Comparison of ENCODE assay signal across 12 mouse cellular contexts in genomic region chr16:78314026-78314425, GRCm38 (mm10). TPM values are rescaled to one million over a fixed set of nuclear protein-coding genes. Genes with fewer than 3 reads are reported as not detected.
A peak's percentile ranks its signal among the peaks of the same experiment; 100 is the strongest.
DNase-seq lines count a peak whose midpoint lies in the region; ATAC-seq and TF ChIP-seq lines count a peak whose summit lies in the region.
"Had no signal": no experiment of that assay in that cellular context is flagged by ENCODE, and none has a peak within 500 bp of the region (broad histone marks: within the 10 kb centered on the region; RNA-seq: fewer than 3 reads in every experiment).

No protein-coding gene starts in this region.

- TF ChIP-seq CTCF in left cerebral cortex, adult 2 months (IDR thresholded peaks at IDR 0.05) = no peak

- no peak for DNase-seq in left cerebral cortex, adult 2 months (ENCODE audit: extremely low spot score in 1 of 2, low spot score in 2 of 2)
- DNase-seq in left cerebral cortex, adult 9 months (ENCODE audit: low spot score in 2 of 2) = no peak
- DNase-seq in cerebellum, adult 11-12 months = no peak
- DNase-seq in cerebellum, adult 18-20 months = no peak
- no peak for DNase-seq in yolk sac, embryonic 10.5 days (ENCODE audit: low spot score)
- DNase-seq: cerebellum, adult 9-11 months; gastrocnemius, postnatal 14 days had no signal

- H3K36me3 ChIP-seq in forebrain, embryonic 15.5 days = no peaks in the 10 kb centered on the region
- no peaks in the 10 kb centered on the region for H3K36me3 ChIP-seq in hindbrain, embryonic 15.5 days
- peaks cover 5% of the 10 kb centered on the region; the same call in 1 of the 2 replicates for H3K36me3 ChIP-seq in neural tube, embryonic 13.5 days
- H3K36me3 ChIP-seq: liver, embryonic 15.5 days had no signal

- peaks cover 27% of the 10 kb centered on the region for H3K4me1 ChIP-seq in forebrain, embryonic 15.5 days
- peaks cover 25% of the 10 kb centered on the region for H3K4me1 ChIP-seq in hindbrain, embryonic 15.5 days (replicated peaks)
- peaks cover 61% of the 10 kb centered on the region for H3K4me1 ChIP-seq in neural tube, embryonic 13.5 days (replicated peaks)

- H3K4me3 ChIP-seq in left cerebral cortex, adult 2 months = peak overlapping the region; percentile 11; the same call in 1 of the 2 replicates
- peak overlapping the region; percentile 17; the same call in 1 of the 2 replicates for H3K4me3 ChIP-seq in forebrain, embryonic 15.5 days
- H3K4me3 ChIP-seq in hindbrain, embryonic 15.5 days = peak overlapping the region; percentile 10; the same call in 1 of the 2 replicates
- 0 out of 2 replicates have a peak overlapping the region, but pooled peaks have one; percentile 8 for H3K4me3 ChIP-seq in neural tube, embryonic 13.5 days
- H3K4me3 ChIP-seq: erythroblast, embryonic 14.5 days; liver, embryonic 15.5 days had no signal

- H3K27me3 ChIP-seq in forebrain, embryonic 15.5 days = no peaks in the 10 kb centered on the region
- H3K27me3 ChIP-seq in hindbrain, embryonic 15.5 days = no peaks in the 10 kb centered on the region
- H3K27me3 ChIP-seq in neural tube, embryonic 13.5 days = no peaks in the 10 kb centered on the region
- H3K27me3 ChIP-seq: liver, embryonic 15.5 days had no signal

- no peaks in the 10 kb centered on the region for H3K9me3 ChIP-seq in forebrain, embryonic 15.5 days
- H3K9me3 ChIP-seq in hindbrain, embryonic 15.5 days = no peaks in the 10 kb centered on the region
- no peaks in the 10 kb centered on the region for H3K9me3 ChIP-seq in neural tube, embryonic 13.5 days
- H3K9me3 ChIP-seq: liver, embryonic 15.5 days had no signal

- no peak for ATAC-seq in forebrain, embryonic 15.5 days (replicated peaks)
- no peak for ATAC-seq in hindbrain, embryonic 15.5 days (ENCODE audit: low FRiP score, low read depth)
- no peak for ATAC-seq in neural tube, embryonic 13.5 days (ENCODE audit: low read depth)

- intact Hi-C loops in left cerebral cortex, adult 2 months (cut with DNase I) = no loop called here

- peak overlapping the region; percentile 38 for H3K4me2 ChIP-seq in forebrain, embryonic 15.5 days (replicated peaks)
- H3K4me2 ChIP-seq in hindbrain, embryonic 15.5 days = peak overlapping the region; percentile 45
- H3K4me2 ChIP-seq in neural tube, embryonic 13.5 days = peak overlapping the region; percentile 52
- H3K4me2 ChIP-seq: liver, embryonic 15.5 days had no signal

- H3K27ac ChIP-seq in left cerebral cortex, adult 2 months = no peak overlapping the region
- H3K27ac ChIP-seq in forebrain, embryonic 15.5 days (replicated peaks) = no peak overlapping the region
- peak overlapping the region; percentile 53; the same call in 1 of the 2 replicates for H3K27ac ChIP-seq in hindbrain, embryonic 15.5 days (replicated peaks)
- H3K27ac ChIP-seq in neural tube, embryonic 13.5 days (replicated peaks) = peak overlapping the region; percentile 64
- H3K27ac ChIP-seq: liver, embryonic 15.5 days had no signal

- WGBS in forebrain, embryonic 15.5 days = 13% methylated on average over 6 of the region's 6 CpGs
- 32% methylated on average over 6 of the region's 6 CpGs for WGBS in hindbrain, embryonic 15.5 days
- 37% methylated on average over 6 of the region's 6 CpGs for WGBS in neural tube, embryonic 13.5 days

- H3K9ac ChIP-seq in forebrain, embryonic 15.5 days (replicated peaks) = no peak overlapping the region; the same call in 1 of the 2 replicates
- H3K9ac ChIP-seq in hindbrain, embryonic 15.5 days = no peak overlapping the region
- H3K9ac ChIP-seq in neural tube, embryonic 13.5 days = peak overlapping the region; percentile 43; the same call in 1 of the 2 replicates
- H3K9ac ChIP-seq: liver, embryonic 15.5 days had no signal

RNA-seq across cellular contexts. Expression of gene Cxadr, which starts 12.7 kb away (rescaled TPM):
- 10 to 100 TPM; 28.5 to 31.5 TPM for total RNA-seq in left cerebral cortex, adult 2 months (2021)
- polyA plus RNA-seq in forebrain, embryonic 15.5 days (2015; fragmentation: Nextera tagmentation; extraction: Ambion mirVana) = 139 and 147 TPM in 2 replicates
- 144 TPM in 2 replicates for polyA plus RNA-seq in hindbrain, embryonic 15.5 days (2015; fragmentation: Nextera tagmentation; extraction: Ambion mirVana)
- polyA plus RNA-seq in neural tube, embryonic 13.5 days (2015; fragmentation: Nextera tagmentation; extraction: Ambion mirVana) = 92.8 and 105 TPM in 2 replicates
- polyA plus RNA-seq: erythroblast, embryonic 14.5 days had no signal

Comparison
In these comparisons a context has a peak if more than half of its experiments do, and no peak if none do; other contexts are left out.
1. H3K27ac ChIP-seq: peak in hindbrain, embryonic 15.5 days (single experiment) and neural tube, embryonic 13.5 days (single experiment); none in left cerebral cortex, adult 2 months (single experiment) and forebrain, embryonic 15.5 days (single experiment).
2. Peak in every context shown above with its lines, with median percentiles within 50 percentile points of each other: H3K4me3 ChIP-seq and H3K4me2 ChIP-seq.